Mouse (Mus musculus) spleen, adult 12 weeks (tissue): Measurements from ENCODE around the gene Rora.
A peak's percentile ranks its signal among the peaks of the same experiment; 100 is the strongest.

ENCODE experiments used
- DNase-seq: peaks from one replicate; pipeline ENCODE4 v3.0.0; 2022; ENCODE audit warnings: low spot score

Rora gene

DNA sequence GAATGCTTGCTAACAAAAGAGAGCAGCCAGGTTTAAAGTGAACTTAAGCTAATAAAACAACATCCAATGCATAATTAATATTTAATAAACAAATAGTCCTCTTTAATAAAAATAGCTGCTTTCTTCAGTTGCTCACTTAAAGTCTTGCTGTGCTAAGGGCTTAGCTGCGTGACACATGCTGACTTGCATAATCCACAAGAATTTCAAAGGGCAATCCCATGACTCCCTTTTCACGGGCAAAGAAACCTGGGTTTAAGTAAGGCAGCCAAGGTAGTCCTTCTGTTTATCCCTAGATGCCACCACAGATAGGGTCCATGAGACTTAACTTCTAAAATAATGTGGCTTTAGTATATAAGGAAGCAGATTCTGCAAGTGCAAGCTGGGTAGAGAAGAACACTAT lies 355.1 kb downstream of the Rora start:
- DNase-seq = no peak

- DNase-seq = no peak
These were observed 357.3 kb downstream of the Rora start for GRCm38 (mm10) chr9:69010886-69011285.

GRCm38 (mm10) chr9:69013186-69013715 lies 359.7 kb downstream of the Rora start:
- DNase-seq = no peak

- no peak for DNase-seq
These were observed 360.6 kb downstream of the Rora start for GRCm38 (mm10) chr9:69014203-69014602.

DNA sequence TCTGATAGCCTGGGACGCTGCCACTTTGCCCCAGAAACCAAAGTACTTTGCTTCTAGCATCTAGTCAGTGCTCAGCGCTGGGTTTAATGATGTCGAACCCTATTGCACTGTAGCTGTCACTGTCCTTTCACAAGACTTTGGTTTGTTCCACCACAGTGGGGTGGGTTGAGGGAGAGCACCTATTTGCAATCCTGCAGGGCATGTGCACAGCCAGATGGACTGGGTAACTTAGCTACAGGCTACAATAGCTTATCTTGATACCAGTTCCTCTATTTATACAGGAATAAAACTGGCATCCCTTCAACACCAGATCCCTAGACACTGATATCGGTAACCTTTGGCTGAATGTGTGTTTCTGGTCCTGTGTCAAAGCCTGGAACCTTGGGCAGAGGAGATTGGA lies 366.8 kb downstream of the Rora start:
- no peak for DNase-seq

- DNase-seq = no peak
These were observed 367.9 kb downstream of the Rora start for GRCm38 (mm10) chr9:69021482-69021881.

GRCm38 (mm10) chr9:69023314-69023713 lies 369.7 kb downstream of the Rora start:
- no peak for DNase-seq

GRCm38 (mm10) chr9:69028177-69028576 lies 374.6 kb downstream of the Rora start:
- no peak for DNase-seq

DNA sequence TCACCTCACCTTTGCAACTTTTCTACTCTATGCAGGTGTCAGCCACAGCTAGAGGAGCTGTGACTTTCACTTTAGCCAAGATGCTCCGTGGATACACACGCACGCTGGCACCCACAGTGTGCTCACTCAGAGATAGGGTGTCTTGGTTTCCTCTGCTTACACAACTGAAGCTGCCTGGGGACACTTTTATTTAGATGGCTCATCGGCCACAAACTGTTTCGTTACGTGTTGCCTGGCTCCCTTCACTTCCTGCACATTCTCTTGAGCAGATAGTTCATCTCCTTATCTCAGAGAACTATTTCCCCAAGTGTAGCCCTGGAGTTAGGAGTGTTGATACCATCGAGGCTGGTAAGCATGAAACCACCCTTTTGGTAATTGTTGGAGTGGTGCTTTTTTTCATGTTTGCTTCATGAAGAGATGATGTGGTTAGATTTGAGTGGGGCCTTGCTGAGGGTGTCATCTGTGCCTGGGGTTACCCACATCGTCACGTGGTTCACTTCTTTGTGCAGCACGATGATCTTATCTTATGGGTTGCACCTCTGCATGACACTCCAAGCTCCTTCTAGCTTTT lies 380.8 kb downstream of the Rora start:
- peak; percentile 6 for DNase-seq

DNA sequence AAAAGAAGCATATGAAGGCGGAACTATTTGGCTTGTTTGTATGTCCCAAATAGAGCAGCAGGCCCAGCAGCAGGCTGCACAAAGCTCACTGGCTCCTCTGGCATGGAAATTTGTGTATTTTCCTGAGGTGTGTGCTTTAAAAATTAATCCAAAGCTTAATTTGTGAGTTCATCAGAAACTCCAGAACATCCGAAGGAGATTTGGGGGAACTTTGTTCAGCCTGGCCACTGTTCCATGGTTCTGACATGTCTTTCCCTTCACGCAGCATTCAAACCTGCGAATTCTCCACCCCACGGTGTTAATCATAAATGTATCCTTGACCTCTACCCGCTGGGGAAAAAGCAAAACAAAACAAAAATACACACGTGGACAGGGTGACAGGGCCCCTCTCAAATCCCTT lies 381.9 kb downstream of the Rora start:
- no peak for DNase-seq

GRCm38 (mm10) chr9:69036296-69036695 lies 382.7 kb downstream of the Rora start:
- no peak for DNase-seq

DNA sequence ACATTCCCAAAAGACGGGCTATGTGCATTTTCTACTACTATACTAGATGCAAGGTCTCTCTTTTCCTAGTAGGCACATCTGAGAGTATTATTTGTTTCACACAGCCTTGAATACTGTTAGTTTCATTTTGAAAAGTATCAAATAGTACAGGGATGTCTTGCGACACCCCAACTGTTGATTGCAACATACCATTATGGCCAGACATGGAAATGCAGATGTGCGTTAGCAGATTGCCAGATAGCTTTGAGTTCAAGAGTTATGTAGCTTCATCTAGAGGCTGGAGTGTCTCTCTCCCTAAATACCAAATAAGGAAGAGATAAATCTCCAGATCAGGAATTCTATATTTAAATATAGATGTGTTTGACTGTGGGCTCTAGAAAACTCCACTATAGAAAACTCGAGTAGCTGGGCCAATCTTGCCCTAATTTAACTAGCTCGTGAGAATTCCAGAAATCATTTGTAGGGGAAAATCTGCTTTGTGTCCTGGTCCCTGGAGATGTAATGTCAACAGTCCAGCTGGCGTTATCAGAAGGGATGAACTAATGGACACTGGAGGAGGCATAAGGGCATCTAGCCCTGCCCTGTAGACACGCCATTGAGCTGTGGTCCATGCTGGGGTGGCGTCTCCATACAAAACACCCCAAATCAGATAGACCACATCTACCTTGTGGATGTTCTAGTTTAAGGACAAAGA lies 390.5 kb downstream of the Rora start:
- DNase-seq = no peak

- no peak for DNase-seq
These were observed 391.1 kb downstream of the Rora start for GRCm38 (mm10) chr9:69044614-69045133.

- no peak for DNase-seq
These were observed 392.3 kb downstream of the Rora start for GRCm38 (mm10) chr9:69045908-69046307.

DNA sequence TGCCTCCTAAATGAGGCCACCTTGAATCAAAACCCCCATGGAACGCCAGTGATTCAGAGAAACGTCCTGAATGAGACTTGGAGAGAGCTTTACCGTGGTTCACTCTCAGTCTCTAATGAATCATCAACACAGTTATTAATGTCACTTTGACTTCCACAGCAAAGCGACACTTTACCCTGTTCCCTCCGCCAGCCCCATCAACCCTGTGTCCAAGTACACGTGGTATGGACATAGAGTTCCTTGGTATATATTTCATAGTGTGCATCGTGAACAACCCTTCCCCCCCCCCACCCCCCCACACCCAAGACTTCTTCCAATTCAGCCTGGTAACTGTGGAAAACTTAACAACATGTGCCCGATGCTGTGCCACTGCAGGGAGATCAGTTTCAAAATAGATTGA lies 397.3 kb downstream of the Rora start:
- DNase-seq = no peak

DNA sequence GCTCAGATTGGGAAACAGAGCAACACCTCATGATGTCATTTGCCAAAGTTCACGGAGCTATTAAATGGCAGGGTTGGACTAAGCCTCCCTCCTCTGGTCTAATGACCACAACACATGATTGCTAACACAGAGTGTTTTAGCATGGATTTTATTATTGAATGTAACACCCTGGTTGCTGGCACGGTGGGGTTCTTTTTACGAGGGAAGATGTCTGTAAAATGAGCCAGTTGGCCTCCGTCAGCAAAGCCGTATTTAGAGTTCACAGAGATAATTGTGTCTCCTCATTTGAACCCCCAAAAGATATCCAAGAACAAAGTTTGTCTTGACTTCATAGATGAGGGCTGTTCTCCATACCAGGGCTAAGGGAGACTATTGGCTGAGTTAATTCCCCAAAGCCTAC lies 398.3 kb downstream of the Rora start:
- no peak for DNase-seq

- no peak for DNase-seq
These were observed 401.7 kb downstream of the Rora start for GRCm38 (mm10) chr9:69055302-69055701.

- no peak for DNase-seq
These were observed 417.7 kb downstream of the Rora start for GRCm38 (mm10) chr9:69071203-69071867.

DNA sequence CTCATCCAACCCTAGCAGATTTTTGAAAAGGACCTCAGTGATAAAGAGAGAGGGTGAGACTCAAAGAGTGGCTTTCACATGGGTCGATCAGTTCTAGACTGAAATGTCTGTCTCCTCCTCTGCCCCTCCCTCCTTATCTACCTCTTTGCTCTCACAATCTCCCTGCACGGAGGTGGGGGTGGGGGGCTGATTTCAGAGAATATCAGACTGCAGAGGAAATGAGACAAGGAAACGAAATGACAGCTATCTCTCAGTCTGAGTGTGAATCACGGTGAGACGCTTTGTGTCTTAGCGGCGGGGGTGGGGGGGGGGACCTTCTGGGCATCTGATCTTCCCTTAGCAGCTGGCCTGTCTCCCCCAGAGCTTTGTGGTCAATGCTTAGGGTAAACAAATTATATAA lies 419.7 kb downstream of the Rora start:
- no peak for DNase-seq

GRCm38 (mm10) chr9:69084086-69084719 lies 430.6 kb downstream of the Rora start:
- DNase-seq = no peak

- no peak for DNase-seq
These were observed 431.4 kb downstream of the Rora start for GRCm38 (mm10) chr9:69084720-69085661.
